9 mouse cellular contexts compared by ENCODE assay signal in genomic region chr6:89680155-89680554, GRCm38 (mm10). TPM values are rescaled to one million over a fixed set of nuclear protein-coding genes. Genes with fewer than 3 reads are reported as not detected.
DNase-seq lines count a peak whose midpoint lies in the region; ATAC-seq and TF ChIP-seq lines count a peak whose summit lies in the region.
"Had no signal": no experiment of that assay in that cellular context is flagged by ENCODE, and none has a peak within 500 bp of the region (broad histone marks: within the 10 kb centered on the region; RNA-seq: fewer than 3 reads in every experiment).

No protein-coding gene starts in this region.

- intact Hi-C loops in left cerebral cortex, postnatal 25 days (cut with DNase I): loop anchor here (1.0 kb wide), 1 partner anchor 647 kb away; no protein-coding TSS in a partner anchor

- H3K27me3 ChIP-seq in forebrain, embryonic 10.5 days (ENCODE audit: poor library complexity, severe bottlenecking): no peaks in the 10 kb centered on the region
- no peaks in the 10 kb centered on the region for H3K27me3 ChIP-seq in forebrain, embryonic 13.5 days
- no peaks in the 10 kb centered on the region for H3K27me3 ChIP-seq in intestine, postnatal 0 days (replicated peaks; ENCODE audit: control insufficient read depth, insufficient read depth, low read length)
- H3K27me3 ChIP-seq in midbrain, embryonic 15.5 days (replicated peaks): no peaks in the 10 kb centered on the region
- no peaks in the 10 kb centered on the region for H3K27me3 ChIP-seq in spleen, adult 2 months (ENCODE audit: control insufficient read depth, insufficient read depth, low read length)
- H3K27me3 ChIP-seq: stomach, embryonic 15.5 days had no signal

- no peak for TF ChIP-seq POLR2A in spleen, adult 2 months (IDR thresholded peaks at IDR 0.05; ENCODE audit: low read depth, low read length)

- DNase-seq in forebrain, embryonic 10.5 days (ENCODE audit: extremely low spot score, low spot score): peak; percentile 81
- DNase-seq in cerebellum, postnatal 25 days: peak; percentile 90 to 91
- peak; percentile 81 for DNase-seq in gastrocnemius, postnatal 10 days
- DNase-seq in left cerebral cortex, postnatal 25 days (ENCODE audit: low spot score in 2 of 2): peak; percentile 74 to 76
- peak; percentile 26 to 58 for DNase-seq in spleen, adult 2 months (ENCODE audit: low read depth in 1 of 2, low spot score in 2 of 2)

- H3K9me3 ChIP-seq in forebrain, embryonic 10.5 days: no peaks in the 10 kb centered on the region
- no peaks in the 10 kb centered on the region for H3K9me3 ChIP-seq in forebrain, embryonic 13.5 days (replicated peaks)
- no peaks in the 10 kb centered on the region for H3K9me3 ChIP-seq in intestine, postnatal 0 days (ENCODE audit: control insufficient read depth)
- no peaks in the 10 kb centered on the region for H3K9me3 ChIP-seq in midbrain, embryonic 15.5 days
- H3K9me3 ChIP-seq: stomach, embryonic 15.5 days had no signal

- H3K27ac ChIP-seq in forebrain, embryonic 10.5 days: no peak overlapping the region
- H3K27ac ChIP-seq in forebrain, embryonic 13.5 days: no peak overlapping the region
- no peak overlapping the region for H3K27ac ChIP-seq in intestine, postnatal 0 days (ENCODE audit: low read depth, low read length)
- no peak overlapping the region for H3K27ac ChIP-seq in midbrain, embryonic 15.5 days
- no peak overlapping the region for H3K27ac ChIP-seq in spleen, adult 2 months (ENCODE audit: insufficient read depth, low read length)
- H3K27ac ChIP-seq: stomach, embryonic 15.5 days had no signal

- H3K9ac ChIP-seq in forebrain, embryonic 13.5 days: no peak overlapping the region
- H3K9ac ChIP-seq in intestine, postnatal 0 days (ENCODE audit: low read depth, low read length): no peak overlapping the region
- no peak overlapping the region for H3K9ac ChIP-seq in midbrain, embryonic 15.5 days
- H3K9ac ChIP-seq: stomach, embryonic 15.5 days had no signal

- no peaks in the 10 kb centered on the region; the same call in 1 of the 2 replicates for H3K36me3 ChIP-seq in forebrain, embryonic 10.5 days (replicated peaks)
- peaks cover 4% of the 10 kb centered on the region for H3K36me3 ChIP-seq in forebrain, embryonic 13.5 days (ENCODE audit: poor library complexity, severe bottlenecking)
- no peaks in the 10 kb centered on the region for H3K36me3 ChIP-seq in intestine, postnatal 0 days (ENCODE audit: control insufficient read depth, insufficient read depth)
- no peaks in the 10 kb centered on the region; the same call in 1 of the 2 replicates for H3K36me3 ChIP-seq in midbrain, embryonic 15.5 days (replicated peaks)
- no peaks in the 10 kb centered on the region for H3K36me3 ChIP-seq in spleen, adult 2 months (ENCODE audit: control insufficient read depth, insufficient read depth, low read length)
- H3K36me3 ChIP-seq: stomach, embryonic 15.5 days had no signal

- H3K4me3 ChIP-seq in forebrain, embryonic 10.5 days: no peak overlapping the region
- H3K4me3 ChIP-seq in forebrain, embryonic 13.5 days: no peak overlapping the region
- no peak overlapping the region for H3K4me3 ChIP-seq in intestine, postnatal 0 days (ENCODE audit: low read depth, low read length)
- H3K4me3 ChIP-seq in midbrain, embryonic 15.5 days: no peak overlapping the region
- no peak overlapping the region for H3K4me3 ChIP-seq in spleen, adult 2 months (ENCODE audit: extremely low read depth, insufficient read depth, insufficient read length)
- H3K4me3 ChIP-seq: stomach, embryonic 15.5 days had no signal

- no peak overlapping the region for H3K4me2 ChIP-seq in forebrain, embryonic 13.5 days
- H3K4me2 ChIP-seq in intestine, postnatal 0 days (replicated peaks; ENCODE audit: low read depth): no peak overlapping the region
- no peak overlapping the region for H3K4me2 ChIP-seq in midbrain, embryonic 15.5 days
- H3K4me2 ChIP-seq: stomach, embryonic 15.5 days had no signal

- WGBS in forebrain, embryonic 10.5 days: 8% methylated on average over 8 of the region's 8 CpGs
- WGBS in forebrain, embryonic 13.5 days: 11% methylated on average over 8 of the region's 8 CpGs
- WGBS in intestine, postnatal 0 days: 9% methylated on average over 8 of the region's 8 CpGs
- 13% methylated on average over 8 of the region's 8 CpGs for WGBS in midbrain, embryonic 15.5 days
- 13% methylated on average over 8 of the region's 8 CpGs for WGBS in spleen, adult 2 months

- ATAC-seq in forebrain, embryonic 13.5 days: no peak; the same call in 1 of the 2 replicates
- ATAC-seq in intestine, postnatal 0 days: 0 out of 2 replicates have a peak, but pooled peaks have one; percentile 51
- ATAC-seq in midbrain, embryonic 15.5 days (replicated peaks): peak; percentile 71; the same call in 1 of the 2 replicates

- TF ChIP-seq CTCF in intestine, postnatal 0 days (IDR thresholded peaks at IDR 0.05; ENCODE audit: low read depth): peak; percentile 93
- peak; percentile 86 for TF ChIP-seq CTCF in spleen, adult 2 months (IDR thresholded peaks at IDR 0.05; ENCODE audit: extremely low read depth, insufficient read depth, insufficient read length, insufficient replicate concordance)

- no peaks in the 10 kb centered on the region for H3K4me1 ChIP-seq in forebrain, embryonic 10.5 days
- no peaks in the 10 kb centered on the region for H3K4me1 ChIP-seq in forebrain, embryonic 13.5 days
- H3K4me1 ChIP-seq in intestine, postnatal 0 days (replicated peaks; ENCODE audit: control insufficient read depth, insufficient read depth, low read length): no peaks in the 10 kb centered on the region
- peaks cover 2% of the 10 kb centered on the region; the same call in 1 of the 2 replicates for H3K4me1 ChIP-seq in midbrain, embryonic 15.5 days
- no peaks in the 10 kb centered on the region for H3K4me1 ChIP-seq in spleen, adult 2 months (ENCODE audit: control insufficient read depth, insufficient read depth, insufficient read length)
- H3K4me1 ChIP-seq: stomach, embryonic 15.5 days had no signal

RNA-seq across cellular contexts. Expression of gene Vmn1r40, which starts 27.2 kb away (rescaled TPM):
- polyA plus RNA-seq in forebrain, embryonic 10.5 days (2016; fragmentation: Nextera tagmentation; extraction: Ambion mirVana): not detected in 2 replicates
- not detected in 2 replicates for polyA plus RNA-seq in forebrain, embryonic 13.5 days (2015; fragmentation: Nextera tagmentation; extraction: Ambion mirVana)
- total RNA-seq in gastrocnemius, postnatal 10 days (2021): not detected
- not detected in 2 replicates for polyA plus RNA-seq in intestine, postnatal 0 days (2015; fragmentation: Nextera tagmentation; extraction: Ambion mirVana)
- total RNA-seq in left cerebral cortex, postnatal 25 days (2021): not detected
- polyA plus RNA-seq in midbrain, embryonic 15.5 days (2015; fragmentation: Nextera tagmentation; extraction: Ambion mirVana): not detected in 2 replicates
- not detected in 2 replicates for polyA plus RNA-seq in spleen, adult 2 months (2012; rRNA removed)
- polyA plus RNA-seq: stomach, embryonic 15.5 days had no signal

RNA-seq across cellular contexts. Expression of gene Txnrd3, which starts 36.4 kb away (rescaled TPM):
- 8.1 and 8.9 TPM in 2 replicates for polyA plus RNA-seq in forebrain, embryonic 10.5 days (2016; fragmentation: Nextera tagmentation; extraction: Ambion mirVana)
- polyA plus RNA-seq in forebrain, embryonic 13.5 days (2015; fragmentation: Nextera tagmentation; extraction: Ambion mirVana): 7.6 and 9.1 TPM in 2 replicates
- 1 to 10 TPM; 9.1 TPM for total RNA-seq in gastrocnemius, postnatal 10 days (2021)
- 6.6 and 7.3 TPM in 2 replicates for polyA plus RNA-seq in intestine, postnatal 0 days (2015; fragmentation: Nextera tagmentation; extraction: Ambion mirVana)
- 1 to 10 TPM; 3.6 to 3.9 TPM for total RNA-seq in left cerebral cortex, postnatal 25 days (2021)
- polyA plus RNA-seq in midbrain, embryonic 15.5 days (2015; fragmentation: Nextera tagmentation; extraction: Ambion mirVana): 16.7 and 16.8 TPM in 2 replicates
- polyA plus RNA-seq in spleen, adult 2 months (2012; rRNA removed): 2.9 and 4.1 TPM in 2 replicates
